Mouse (Mus musculus): Measurements from ENCODE around the gene Ppil4. TPM values are rescaled to one million over a fixed set of nuclear protein-coding genes. Genes with fewer than 3 reads are reported as not detected.

Ppil4 gene
- total and polyA plus RNA-seq, 3 experiments: 30.5 to 86.3 (median 34.7) TPM

- Histone ChIP-seq H3K4me3 (ENCODE audit: control insufficient read depth in 1 of 2, insufficient read depth in 1 of 2, low read depth in 2 of 2, low read length in 2 of 2) (no peak overlapping the region), H3K27ac (ENCODE audit: control insufficient read depth, low read depth, low read length) (no peak overlapping the region), H3K79me2 (ENCODE audit: control insufficient read depth, insufficient read depth, low read length, poor library complexity) (no peaks in the 10 kb centered on the region), H3K36me3 (ENCODE audit: control insufficient read depth in 1 of 2, insufficient read depth in 2 of 2, low read length in 2 of 2) (no peaks in the 10 kb centered on the region), H3K9me3 (replicated peaks; ENCODE audit: insufficient read depth, low read length) (no peaks in the 10 kb centered on the region), H3K9ac (ENCODE audit: control insufficient read depth, low read depth, low read length, poor library complexity, severe bottlenecking) (no peak overlapping the region), H3K4me1 (ENCODE audit: control insufficient read depth in 1 of 2, insufficient read depth in 2 of 2, low read length in 2 of 2) (no peaks in the 10 kb centered on the region), H3K27me3 (ENCODE audit: control insufficient read depth in 1 of 2, insufficient read depth in 2 of 2, low read length in 2 of 2) (no peaks in the 10 kb centered on the region)
- TF ChIP-seq ETS1 (IDR thresholded peaks at IDR 0.05; ENCODE audit: low read depth, low read length): no peak
- no peak for TF ChIP-seq TCF12 (IDR thresholded peaks at IDR 0.05; ENCODE audit: low read depth, low read length)
- TF ChIP-seq MAZ (IDR thresholded peaks at IDR 0.05; ENCODE audit: low read depth, low read length): no peak
- TF ChIP-seq SIN3A (IDR thresholded peaks at IDR 0.05; ENCODE audit: low read length): no peak
- TF ChIP-seq USF2 (IDR thresholded peaks at IDR 0.05; ENCODE audit: borderline replicate concordance in 1 of 2, insufficient read depth in 1 of 2, low read depth in 1 of 2, low read length in 2 of 2): no peak
- TF ChIP-seq RAD21 (IDR thresholded peaks at IDR 0.05; ENCODE audit: low read depth, low read length): no peak
- no peak for TF ChIP-seq NELFE (IDR thresholded peaks at IDR 0.05; ENCODE audit: low read depth, low read length)
- TF ChIP-seq MXI1 (IDR thresholded peaks at IDR 0.05; ENCODE audit: low read depth, low read length): no peak
- TF ChIP-seq ZKSCAN1 (IDR thresholded peaks at IDR 0.05; ENCODE audit: low read depth, low read length): no peak
- no peak for TF ChIP-seq ELF1 (IDR thresholded peaks at IDR 0.05; ENCODE audit: low read depth, low read length)
- TF ChIP-seq HCFC1 (IDR thresholded peaks at IDR 0.05; ENCODE audit: low read depth, low read length): no peak
- no peak for TF ChIP-seq KAT2A (conservative IDR thresholded peaks at IDR 0.05; ENCODE audit: low read depth, low read length)
- TF ChIP-seq MYC (IDR thresholded peaks at IDR 0.05; ENCODE audit: low read depth, low read length): no peak
- TF ChIP-seq POLR2A (IDR thresholded peaks at IDR 0.05; ENCODE audit: control insufficient read depth in 1 of 2, insufficient read depth in 1 of 2, low read depth in 1 of 2, low read length in 2 of 2, poor library complexity in 1 of 2): no peak
- TF ChIP-seq SMC3 (IDR thresholded peaks at IDR 0.05; ENCODE audit: low read depth, low read length): no peak
- TF ChIP-seq BHLHE40 (IDR thresholded peaks at IDR 0.05; ENCODE audit: borderline replicate concordance, low read depth, low read length): no peak
- DNase-seq (ENCODE audit: low read depth, low spot score): no peak
These were observed 44.2 kb downstream of the Ppil4 start for GRCm38 (mm10) chr10:7836902-7837301.

- H3K4me3 ChIP-seq (ENCODE audit: control insufficient read depth in 1 of 2, insufficient read depth in 1 of 2, low read depth in 2 of 2, low read length in 2 of 2): no peak overlapping the region
- DNase-seq (ENCODE audit: low read depth, low spot score): no peak
- no peaks in the 10 kb centered on the region for H3K27me3 ChIP-seq (ENCODE audit: control insufficient read depth in 1 of 2, insufficient read depth in 2 of 2, low read length in 2 of 2)
- H3K4me1 ChIP-seq (ENCODE audit: control insufficient read depth in 1 of 2, insufficient read depth in 2 of 2, low read length in 2 of 2): 0 out of 4 replicates have a peak, but pooled peaks cover 0 to 3% of the 10 kb centered on the region in 2 experiments
- no peak overlapping the region for H3K27ac ChIP-seq (ENCODE audit: control insufficient read depth, low read depth, low read length)
- H3K36me3 ChIP-seq (ENCODE audit: control insufficient read depth in 1 of 2, insufficient read depth in 2 of 2, low read length in 2 of 2): no peaks in the 10 kb centered on the region
- H3K9me3 ChIP-seq (replicated peaks; ENCODE audit: insufficient read depth, low read length): no peaks in the 10 kb centered on the region
- H3K9ac ChIP-seq (ENCODE audit: control insufficient read depth, low read depth, low read length, poor library complexity, severe bottlenecking): no peak overlapping the region
- no peaks in the 10 kb centered on the region for H3K79me2 ChIP-seq (ENCODE audit: control insufficient read depth, insufficient read depth, low read length, poor library complexity)
- TF ChIP-seq RCOR1 (IDR thresholded peaks at IDR 0.05; ENCODE audit: low read depth, low read length): no peak
- no peak for TF ChIP-seq MAZ (IDR thresholded peaks at IDR 0.05; ENCODE audit: low read depth, low read length)
- no peak for TF ChIP-seq ZNF384 (IDR thresholded peaks at IDR 0.05; ENCODE audit: low read depth, low read length)
- TF ChIP-seq E2F4 (IDR thresholded peaks at IDR 0.05; ENCODE audit: borderline replicate concordance, low read depth, low read length): no peak
- TF ChIP-seq MYC (IDR thresholded peaks at IDR 0.05; ENCODE audit: low read depth, low read length): no peak
- TF ChIP-seq ZKSCAN1 (IDR thresholded peaks at IDR 0.05; ENCODE audit: low read depth, low read length): no peak
- TF ChIP-seq GABPA (IDR thresholded peaks at IDR 0.05; ENCODE audit: low read depth, low read length): no peak
- no peak for TF ChIP-seq TBP (IDR thresholded peaks at IDR 0.05; ENCODE audit: low read depth, low read length)
- no peak for TF ChIP-seq SMC3 (IDR thresholded peaks at IDR 0.05; ENCODE audit: low read depth, low read length)
- no peak for TF ChIP-seq MYB (IDR thresholded peaks at IDR 0.05; ENCODE audit: low read depth, low read length)
- TF ChIP-seq POLR2AphosphoS5 (IDR thresholded peaks at IDR 0.05; ENCODE audit: borderline replicate concordance, low read depth, low read length): no peak
- no peak for TF ChIP-seq TCF12 (IDR thresholded peaks at IDR 0.05; ENCODE audit: low read depth, low read length)
- TF ChIP-seq ZC3H11A (IDR thresholded peaks at IDR 0.05; ENCODE audit: low read depth, low read length): no peak
- no peak for TF ChIP-seq EP300 (IDR thresholded peaks at IDR 0.05; ENCODE audit: low read depth in 1 of 2, low read length in 2 of 2)
- TF ChIP-seq ZMIZ1 (IDR thresholded peaks at IDR 0.05; ENCODE audit: low read depth, low read length): no peak
- no peak for TF ChIP-seq USF1 (IDR thresholded peaks at IDR 0.05; ENCODE audit: low read depth, low read length)
- no peak for TF ChIP-seq MAFK (IDR thresholded peaks at IDR 0.05; ENCODE audit: borderline replicate concordance, low read depth, low read length)
- no peak for TF ChIP-seq ETS1 (IDR thresholded peaks at IDR 0.05; ENCODE audit: low read depth, low read length)
These were observed 44.8 kb downstream of the Ppil4 start for GRCm38 (mm10) chr10:7837446-7837845.
